Mouse (Mus musculus) gastrocnemius, postnatal 36 days (tissue): Measurements from ENCODE around the gene Uhrf1. TPM values are rescaled to one million over a fixed set of nuclear protein-coding genes. Genes with fewer than 3 reads are reported as not detected.

Experiments used
- DNase-seq, 2 experiments: peaks; one replicate each; pipeline ENCODE4 v3.0.0; 2022
- intact Hi-C: fragments of 180-260 bp; cut with DNase I; formaldehyde crosslinking; loops from one replicate; pipeline ENCODE4 v1.15.1; 2025
- total RNA-seq, 2 experiments: library from RNA; stranded (reverse); gene quantifications; 2 replicates each; pipeline ENCODE4 v1.2.3; 2021

Uhrf1 gene
- total RNA-seq, 2 experiments from 2014 or later: 1.4 to 3.0 TPM

DNA sequence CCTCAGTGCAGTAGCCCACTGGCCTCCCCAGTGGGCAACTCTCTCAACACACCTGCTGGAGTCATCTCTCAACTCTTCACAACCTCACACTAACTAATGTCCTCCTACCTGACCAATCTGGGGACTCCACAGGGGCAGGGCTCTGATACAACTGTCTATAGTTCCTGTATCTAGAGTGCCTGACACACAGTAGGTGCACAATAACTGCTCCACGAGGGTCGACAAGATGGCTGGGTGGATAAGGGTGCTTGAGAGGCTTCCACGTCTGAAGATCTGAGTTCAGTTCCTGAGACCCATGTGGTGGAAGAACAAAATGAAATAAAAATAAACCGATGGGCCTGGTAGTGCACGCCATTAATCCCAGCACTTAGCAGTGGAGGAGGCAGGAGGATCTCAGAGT, 29.1 kb upstream of the Uhrf1 start:
- DNase-seq: no peak
- intact Hi-C loops: no loop called here

DNA sequence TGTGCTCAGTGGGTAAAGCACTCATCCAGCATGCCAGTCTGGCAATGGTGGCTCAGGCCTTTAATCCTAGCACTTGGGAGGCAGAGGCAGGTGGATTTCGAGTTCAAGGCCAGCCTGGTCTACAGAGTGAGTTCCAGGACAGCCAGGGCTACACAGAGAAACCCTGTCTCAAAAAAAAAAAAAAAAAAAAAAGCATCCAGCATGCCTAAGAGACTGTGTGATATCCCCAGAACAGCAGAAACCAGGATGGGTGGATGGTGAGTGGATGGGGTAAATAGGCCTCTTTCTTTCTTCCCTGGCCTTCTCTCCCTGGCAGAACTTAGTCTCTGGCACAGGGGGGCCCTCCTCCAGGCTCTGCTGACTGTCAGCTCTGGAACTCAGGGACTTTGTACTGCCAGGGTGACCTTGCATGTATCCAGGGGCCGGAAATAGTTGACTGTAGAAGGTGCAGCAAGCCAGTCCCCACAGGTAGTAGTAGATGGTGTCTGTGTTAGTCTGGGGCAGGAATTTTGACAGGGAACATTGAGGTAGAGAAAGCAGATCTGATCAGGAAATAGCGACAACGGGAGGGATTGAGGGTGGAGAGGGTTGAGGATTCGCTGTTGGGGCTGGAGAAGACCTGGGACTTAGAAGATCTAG, 27.2 kb upstream of the Uhrf1 start:
- intact Hi-C loops: loop anchor here (2.0 kb wide), 1 partner anchor 15 kb away; no protein-coding TSS in a partner anchor
- no peak for DNase-seq

DNA sequence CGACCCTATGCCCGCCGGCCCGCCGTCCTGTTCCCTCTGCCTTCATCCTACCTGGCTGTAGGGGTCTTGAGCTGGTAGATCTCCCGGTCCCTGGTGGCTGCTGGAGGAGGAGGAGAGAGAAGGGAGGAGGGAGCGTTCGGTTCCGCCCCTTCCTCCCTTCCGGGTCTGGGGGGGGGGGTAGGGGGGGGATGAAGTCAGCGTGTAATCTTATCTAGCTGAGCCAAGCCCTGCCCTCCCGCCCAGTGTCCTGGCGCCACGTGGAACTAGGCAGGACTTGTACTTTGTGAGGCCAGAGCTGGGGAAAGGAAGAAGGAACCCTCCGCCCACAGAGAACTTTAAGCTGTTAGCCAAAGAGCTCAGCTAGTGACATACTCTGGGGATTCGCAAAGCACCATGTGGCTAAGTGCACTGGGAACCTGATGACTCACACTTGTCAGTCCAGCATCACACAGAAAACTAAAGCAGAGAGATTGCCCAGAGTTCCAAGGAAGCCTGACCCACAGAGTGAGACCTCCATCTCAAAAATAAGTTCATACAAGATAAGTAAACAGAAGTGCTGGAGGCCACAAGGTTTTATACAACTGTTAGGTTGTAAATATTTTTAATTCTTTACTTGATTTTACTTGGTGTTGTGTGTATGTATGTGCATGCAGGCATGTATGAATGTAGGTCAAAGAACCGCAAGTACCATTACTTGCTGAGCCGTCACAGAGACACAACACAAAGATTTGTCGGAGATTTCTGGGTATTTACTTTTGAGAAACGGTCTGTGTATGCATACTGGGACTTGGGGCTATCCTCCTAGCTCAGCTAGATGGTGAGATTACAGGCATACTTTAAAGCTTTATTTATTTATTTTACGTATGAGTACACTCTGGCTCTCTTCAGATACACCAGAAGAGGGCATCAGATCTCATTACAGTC, 26.2 kb upstream of the Uhrf1 start, which contains the start of gene Ticam1:
Gene Ticam1, minus strand, starts transcription at position 144 of the 924 bp plus-strand sequence.
- peak; percentile 78 to 87 for DNase-seq
- intact Hi-C loops: loop anchor here (2.0 kb wide), 1 partner anchor 14 kb away; no protein-coding TSS in a partner anchor

DNA sequence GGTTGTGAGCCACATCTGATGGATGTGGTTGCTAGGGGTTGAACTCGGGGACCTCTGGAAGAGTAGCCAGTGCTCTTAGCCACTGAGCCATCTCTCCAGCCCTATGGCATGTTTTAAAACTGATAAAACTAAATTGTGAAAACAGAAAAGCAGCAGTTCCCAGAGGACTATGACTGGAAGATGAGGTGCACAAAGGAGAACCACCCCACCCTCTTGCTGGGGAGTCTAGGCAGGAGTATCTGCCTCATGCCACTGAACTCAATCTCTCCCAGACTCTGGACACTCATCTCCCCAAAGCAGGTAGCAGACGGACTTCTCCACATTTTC, 25.6 kb upstream of the Uhrf1 start:
- intact Hi-C loops: loop anchor here (2.0 kb wide), 1 partner anchor 13 kb away; no protein-coding TSS in a partner anchor

DNA sequence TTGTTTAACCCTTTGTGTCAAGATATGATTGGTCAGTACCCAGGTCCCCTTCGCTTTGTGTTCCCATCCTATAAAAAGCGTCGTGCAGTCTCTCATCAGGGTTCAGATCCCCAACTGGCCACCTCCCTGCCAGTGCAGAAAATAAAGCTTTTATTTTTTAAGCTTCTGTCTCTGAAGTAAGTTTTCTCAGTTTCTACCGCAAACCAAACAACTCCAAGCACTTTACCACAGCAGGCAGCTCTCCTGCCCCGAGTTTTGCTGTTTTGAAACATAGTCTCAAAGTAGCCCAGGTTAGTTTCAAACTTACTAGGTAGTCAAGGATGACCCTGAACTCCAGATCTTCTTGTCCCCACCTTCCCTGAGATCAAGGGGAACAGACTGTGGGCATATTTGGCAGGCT, 24.8 kb upstream of the Uhrf1 start:
- no peak for DNase-seq
- intact Hi-C loops: no loop called here

More for the DNA sequence above, 25.6 kb upstream of the Uhrf1 start:
- no peak for DNase-seq

DNA sequence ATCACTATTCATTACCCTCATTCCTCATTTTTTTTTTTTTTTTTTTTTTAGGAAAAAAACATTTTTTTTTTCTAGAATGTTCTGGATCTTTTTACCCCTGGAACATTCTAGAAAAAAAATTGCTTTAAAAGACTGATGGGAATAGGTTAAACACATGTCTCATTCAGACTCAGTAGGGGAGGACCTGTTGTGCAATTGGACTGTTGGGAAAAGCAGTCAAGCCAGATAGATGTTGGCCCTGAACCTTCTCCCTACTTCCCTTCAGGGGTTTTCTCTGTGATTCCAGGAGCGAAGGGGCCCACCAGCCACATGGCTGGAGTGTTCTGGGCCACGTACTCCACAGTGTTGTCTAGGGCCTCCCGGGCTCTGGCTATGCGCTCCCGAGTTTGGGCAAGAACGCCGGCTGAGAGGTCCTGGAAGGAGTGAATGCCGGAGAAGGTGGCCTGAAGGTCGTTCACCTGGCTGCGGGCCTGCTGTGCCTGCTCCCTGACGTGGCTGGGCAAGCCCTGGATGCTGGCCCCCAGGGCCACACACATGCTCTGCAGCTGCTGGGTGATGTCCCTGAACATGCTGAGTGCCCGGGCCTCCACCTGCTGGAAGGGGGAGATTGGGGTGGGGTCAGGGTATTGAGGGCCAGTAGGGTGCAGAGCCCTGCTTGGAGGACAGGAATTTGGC, 23.5 kb upstream of the Uhrf1 start:
- intact Hi-C loops: no loop called here
- no peak for DNase-seq

DNA sequence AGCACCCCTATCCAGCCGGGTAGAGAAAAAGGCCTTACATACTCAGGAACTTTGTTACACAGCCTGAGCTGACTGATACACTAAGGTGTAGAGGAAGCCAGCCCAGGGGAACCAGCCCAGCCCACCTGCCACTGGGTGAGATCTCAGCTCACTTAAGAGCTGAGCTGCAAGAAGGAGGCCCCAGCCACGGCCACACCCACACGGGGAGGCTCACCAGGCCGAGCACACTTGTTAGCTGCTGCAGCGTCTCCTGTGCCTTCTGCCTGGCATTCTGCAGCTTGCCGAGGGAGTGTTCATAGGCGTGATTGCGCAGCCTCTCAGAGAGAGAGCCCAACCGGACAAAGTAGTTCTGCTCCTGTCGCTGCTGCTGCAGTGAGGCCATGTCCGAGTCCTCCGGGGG, 21.9 kb upstream of the Uhrf1 start:
- DNase-seq: no peak
- intact Hi-C loops: no loop called here

DNA sequence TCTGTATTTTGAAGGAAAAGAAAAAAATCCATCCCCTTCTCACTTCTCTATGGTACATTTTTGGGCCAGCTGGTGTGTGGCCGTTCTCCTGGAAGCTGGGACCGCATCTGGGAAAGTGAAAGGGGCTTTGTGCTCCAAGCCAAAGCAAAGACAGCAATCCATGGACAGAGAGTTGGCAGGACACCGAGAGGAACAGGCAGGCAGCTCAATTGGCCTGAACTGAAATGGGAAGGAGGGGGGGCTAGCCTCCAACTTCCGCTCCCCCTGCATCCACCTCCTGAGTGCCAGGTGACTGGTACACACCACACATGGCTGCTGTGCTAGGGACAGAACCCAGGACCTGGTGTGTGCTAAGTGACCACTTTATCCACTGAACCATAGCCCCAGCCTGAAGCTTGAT, 20.3 kb upstream of the Uhrf1 start:
- intact Hi-C loops: no loop called here
- DNase-seq: no peak

DNA sequence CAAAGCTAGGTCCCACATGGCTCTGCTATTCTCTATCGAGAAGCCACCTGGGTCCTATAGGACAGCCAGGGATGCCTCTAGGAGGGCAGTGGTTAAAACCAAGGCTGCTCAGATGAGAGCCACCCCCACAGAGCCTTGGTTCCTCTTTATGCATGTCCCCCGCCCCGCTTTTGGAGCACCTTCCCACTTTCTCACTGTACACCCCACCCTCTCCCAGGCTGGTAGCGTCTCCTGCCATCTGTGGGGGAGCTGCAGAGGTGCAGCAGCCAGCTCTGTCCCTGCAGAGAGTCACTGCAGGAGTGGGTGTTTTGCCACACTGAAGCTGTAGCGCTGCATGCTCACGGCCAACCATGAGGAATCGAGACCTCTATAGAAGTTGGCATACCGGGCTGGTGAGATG, 19.8 kb upstream of the Uhrf1 start:
- intact Hi-C loops: no loop called here

DNA sequence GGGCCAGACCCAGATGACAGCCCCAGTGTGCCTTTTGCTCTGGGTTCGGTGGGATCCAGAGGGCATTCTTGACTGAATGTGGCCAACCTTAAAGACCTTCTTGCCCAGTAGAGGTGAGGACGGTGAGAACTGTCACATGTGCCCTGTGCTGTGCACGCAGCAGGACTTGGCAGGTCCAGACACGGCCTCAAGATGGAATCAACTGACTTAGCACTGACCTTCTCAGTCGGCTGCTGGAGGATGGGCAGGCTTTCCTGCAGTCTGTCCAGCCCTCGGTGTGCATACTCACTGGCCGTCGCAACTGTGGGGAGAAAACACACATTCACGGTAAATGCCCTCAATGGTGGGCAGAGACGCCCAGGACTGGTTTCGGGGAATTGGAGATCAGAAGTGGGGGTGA, 17.1 kb upstream of the Uhrf1 start:
- intact Hi-C loops: no loop called here
- no peak for DNase-seq

More for the DNA sequence above, 19.8 kb upstream of the Uhrf1 start:
- no peak for DNase-seq

DNA sequence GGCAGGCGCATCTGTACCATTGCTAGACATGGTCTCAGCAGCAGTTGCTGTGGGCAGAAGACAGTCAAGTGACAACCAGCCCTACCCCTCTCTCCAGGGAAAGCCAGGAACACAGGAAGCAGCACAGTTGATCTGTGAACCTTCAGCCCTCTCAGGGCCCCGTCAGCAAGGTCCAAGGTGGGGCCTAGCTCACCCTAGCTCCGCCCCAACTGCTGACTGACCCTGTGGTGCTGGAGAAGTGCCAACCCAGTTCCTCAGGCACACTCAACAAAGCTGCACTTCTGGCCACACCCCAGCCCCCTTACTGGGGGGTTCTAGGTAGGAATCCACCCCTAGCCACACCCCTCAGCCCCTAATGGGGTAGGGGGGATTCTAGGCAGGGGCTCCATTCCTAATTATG, 15.3 kb upstream of the Uhrf1 start:
- intact Hi-C loops: no loop called here
- no peak for DNase-seq

DNA sequence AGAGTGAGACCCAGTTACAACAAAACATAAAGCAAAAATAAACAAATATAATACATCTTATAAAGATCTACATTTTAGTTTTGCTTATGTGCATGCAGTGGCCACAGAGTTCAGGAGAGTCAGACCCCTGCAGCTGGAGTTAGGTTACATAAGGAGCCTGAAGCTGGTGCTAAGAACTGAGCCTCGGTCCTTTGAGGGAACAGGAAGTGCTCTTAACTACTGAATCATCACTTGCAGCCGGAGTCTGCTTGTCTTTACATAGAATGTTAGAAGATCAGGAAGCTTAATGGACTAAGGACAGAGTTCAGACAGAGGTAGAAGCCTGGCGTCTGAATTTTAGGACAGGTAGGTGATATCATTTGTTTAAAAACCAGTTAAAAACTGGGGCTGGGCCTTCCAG, 14.3 kb upstream of the Uhrf1 start:
- intact Hi-C loops: no loop called here

DNA sequence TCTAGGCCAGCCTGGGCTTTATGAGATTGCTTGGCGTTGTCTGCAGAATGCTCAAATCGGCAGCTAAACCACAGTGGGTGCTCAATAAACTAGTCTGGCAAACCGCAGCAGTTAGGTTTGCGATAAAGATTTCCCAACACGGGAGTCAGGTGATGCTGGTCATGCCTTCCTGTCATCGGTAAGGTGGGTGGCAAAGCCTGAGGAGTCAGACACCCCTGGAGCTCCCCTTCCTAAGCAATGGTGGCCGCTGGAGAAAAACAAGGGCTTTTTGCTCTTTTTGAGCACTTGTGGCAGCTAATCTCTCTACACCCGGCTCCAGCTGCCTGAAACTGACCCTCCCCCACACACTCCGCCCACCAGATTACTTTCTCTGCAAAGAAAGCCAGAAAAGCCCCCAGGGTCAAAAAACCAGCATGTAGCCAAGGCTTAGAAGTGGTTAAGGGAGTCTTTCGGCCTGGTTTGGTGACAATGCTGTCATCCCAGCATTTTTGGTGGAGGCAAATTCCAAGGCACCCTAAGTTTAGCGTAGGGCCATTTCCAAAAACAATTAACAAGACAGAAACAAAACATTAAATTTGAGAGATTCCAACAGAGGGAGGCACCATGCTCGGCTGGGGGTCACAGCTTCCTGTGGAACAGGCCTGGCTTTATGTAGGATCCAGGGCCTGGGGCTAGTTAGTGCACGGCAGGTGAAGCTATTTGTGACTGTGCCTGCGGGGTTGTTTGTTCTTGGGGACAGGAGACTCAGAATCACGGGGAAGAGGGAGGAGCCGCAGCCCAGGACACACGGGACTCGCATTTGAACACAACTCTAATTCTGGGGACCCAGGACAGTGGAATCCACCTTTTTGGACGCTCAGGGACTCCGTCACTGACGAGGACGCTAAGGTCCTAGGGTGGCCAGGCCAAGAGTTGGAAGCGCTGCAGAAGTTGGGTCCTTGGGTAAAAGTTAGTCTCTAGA, 13.5 kb upstream of the Uhrf1 start:
- intact Hi-C loops: loop anchor here (2.0 kb wide), 1 partner anchor 13 kb away; the partner anchor contains the start of gene Ticam1
- no peak for DNase-seq

More for the DNA sequence above, 14.3 kb upstream of the Uhrf1 start:
- no peak for DNase-seq

DNA sequence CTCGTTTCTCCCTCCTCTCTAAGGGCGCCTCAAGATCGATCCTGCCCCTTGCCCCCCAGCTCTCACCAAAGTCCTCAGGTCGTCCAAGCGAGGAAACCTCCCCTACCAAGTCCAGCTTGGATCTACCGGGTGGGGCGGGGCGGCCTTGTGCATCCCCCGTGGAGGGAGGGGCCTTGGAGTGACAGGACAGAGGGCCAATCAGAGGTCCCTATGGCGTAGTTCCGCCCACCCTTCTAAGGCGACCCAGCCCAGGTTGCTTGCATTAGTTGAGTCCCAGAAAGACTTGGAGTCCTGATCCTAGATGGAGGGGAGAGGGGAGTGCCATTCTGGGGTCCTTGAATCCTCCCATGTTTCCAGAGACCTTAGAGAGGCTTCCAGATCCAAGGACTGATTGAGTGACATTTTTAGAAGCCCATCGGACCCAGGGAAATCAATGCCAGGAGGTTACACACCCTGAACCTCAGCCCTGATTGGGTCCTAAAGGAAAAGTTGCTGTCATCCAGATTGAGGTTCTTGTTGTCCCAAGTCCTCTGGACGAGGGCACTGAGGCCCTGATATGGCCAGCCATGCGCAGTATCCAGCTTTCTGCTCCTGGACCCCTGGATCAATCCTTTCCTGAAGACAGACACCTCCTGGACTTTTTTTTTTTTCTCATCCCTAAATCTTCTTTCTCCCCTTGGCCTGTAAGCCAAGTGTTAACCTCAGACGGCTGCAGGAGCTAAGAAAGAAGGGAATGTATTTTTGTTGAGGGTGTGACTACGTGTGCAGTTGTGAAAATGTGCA, 12.5 kb upstream of the Uhrf1 start:
- DNase-seq: peak; percentile 98 to 99
- intact Hi-C loops: loop anchor here (2.0 kb wide), 1 partner anchor 14 kb away; the partner anchor contains the start of gene Ticam1

DNA sequence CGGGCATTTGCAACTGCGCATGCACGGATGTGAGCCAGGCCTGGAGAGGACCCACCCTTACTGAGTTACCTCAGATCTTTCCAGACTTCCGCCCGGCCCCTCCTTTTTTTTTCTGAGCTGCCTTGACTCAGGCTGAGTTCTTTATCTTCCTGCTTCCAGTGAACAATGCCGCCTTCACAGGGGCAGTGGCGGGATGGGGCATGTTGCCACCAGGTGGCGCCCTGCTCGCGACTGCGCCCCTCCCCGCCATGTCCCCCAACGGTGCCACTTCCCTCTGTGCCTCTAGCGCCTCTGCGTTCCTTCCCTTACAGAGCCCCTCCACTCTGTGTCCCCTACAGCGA, 12.0 kb upstream of the Uhrf1 start:
- intact Hi-C loops: loop anchor here (2.0 kb wide), 1 partner anchor 14 kb away; the partner anchor contains the start of gene Ticam1
- DNase-seq: peak; percentile 83 to 90

DNA sequence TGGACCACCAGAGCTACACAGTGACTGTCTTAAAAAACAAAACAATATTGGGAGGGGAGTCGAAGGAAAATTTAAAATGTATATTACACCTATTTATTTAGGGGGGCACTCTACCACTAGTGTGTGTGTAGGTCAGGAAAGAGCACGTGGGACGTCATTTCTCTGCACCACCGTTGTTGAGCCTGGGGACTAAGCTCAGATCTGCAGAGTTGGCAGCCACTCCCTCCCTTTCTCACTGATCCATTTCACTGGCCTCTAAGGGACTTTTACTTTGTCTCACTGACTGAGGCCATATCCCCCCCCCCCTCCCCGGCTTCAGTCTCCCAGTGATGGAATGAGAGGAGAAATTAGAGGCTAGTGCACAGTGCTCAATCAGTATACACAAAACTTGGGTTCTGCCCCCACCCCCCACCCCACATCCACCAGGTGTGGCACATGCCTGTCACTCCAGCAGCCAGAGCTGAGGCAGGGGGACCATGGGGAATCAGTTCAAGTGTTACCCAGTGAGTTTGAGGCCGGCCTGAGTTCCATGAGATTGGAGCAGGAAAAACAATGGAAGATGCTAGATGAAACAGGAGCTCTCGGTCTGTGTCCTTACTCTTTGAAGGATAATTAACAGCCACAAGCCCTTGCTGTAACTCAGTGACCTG, 11.2 kb upstream of the Uhrf1 start:
- intact Hi-C loops: loop anchor here (2.0 kb wide), 1 partner anchor 15 kb away; the partner anchor contains the start of gene Ticam1
- DNase-seq: no peak

DNA sequence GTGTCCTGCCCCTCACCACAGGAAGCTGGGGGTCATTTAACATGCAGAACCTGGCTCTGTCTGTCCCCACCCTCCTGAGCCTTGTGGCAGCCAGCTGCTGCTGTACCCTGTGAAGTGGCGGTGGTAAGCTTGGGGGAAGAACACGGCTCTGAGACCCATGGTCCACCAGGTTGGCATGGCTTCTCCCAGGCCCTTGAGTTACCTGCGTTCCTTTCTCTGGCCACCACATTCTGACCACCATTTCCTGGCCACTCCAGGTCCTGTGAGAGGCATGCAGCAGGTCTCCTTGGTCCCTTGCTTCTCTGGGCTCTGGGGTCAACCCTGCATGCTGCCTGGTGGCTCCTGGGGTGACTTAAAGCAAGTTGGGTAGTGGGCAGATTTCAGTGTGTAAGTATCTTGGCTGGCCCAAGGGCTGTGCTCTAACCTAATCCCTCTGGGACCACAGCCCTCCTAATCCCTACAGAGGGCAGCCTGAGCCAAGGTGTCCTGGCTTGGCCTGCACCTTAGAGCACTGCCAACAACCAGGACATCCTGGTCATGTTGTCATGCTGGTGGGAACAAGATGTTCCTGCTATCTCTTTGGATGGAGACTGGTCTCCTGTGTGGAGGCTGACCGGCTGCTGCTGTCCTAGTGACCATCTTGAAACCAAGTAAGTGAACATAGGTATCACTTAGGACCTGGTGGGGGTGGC, 10.4 kb upstream of the Uhrf1 start, which contains the start of gene Plin3:
Gene Plin3, minus strand, starts transcription at position 343 of the 692 bp plus-strand sequence.
- DNase-seq: peak in 1 of 2 experiments; percentile 60
- intact Hi-C loops: no loop called here

DNA sequence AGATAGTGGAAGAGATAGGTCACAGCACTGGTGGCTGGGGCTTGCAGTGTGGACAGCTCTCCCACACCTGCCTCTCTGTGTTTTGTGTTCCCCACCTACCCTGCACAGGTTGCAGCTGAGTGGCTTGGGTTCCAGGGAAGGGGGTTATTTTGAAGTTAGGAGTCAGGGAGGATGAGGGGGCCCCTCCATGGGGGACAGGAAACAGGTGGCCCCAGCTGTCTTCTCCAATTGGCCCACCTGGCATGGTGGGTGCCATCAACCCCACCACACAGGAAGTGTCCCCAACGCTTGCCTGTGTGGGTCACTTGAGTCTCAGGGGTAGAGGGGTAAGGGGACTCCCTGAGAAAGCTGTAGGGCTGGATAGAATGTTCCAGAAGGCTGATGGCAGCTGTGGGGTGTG, 9.8 kb upstream of the Uhrf1 start:
- intact Hi-C loops: no loop called here
- DNase-seq: no peak
